Mouse (Mus musculus): ENCODE data around the gene Cd5. TPM values are rescaled to one million over a fixed set of nuclear protein-coding genes. Genes with fewer than 3 reads are reported as not detected.

The Cd5 gene
- polyA plus RNA-seq, 1 experiment from 2014 or later, result 0.18 TPM

DNA sequence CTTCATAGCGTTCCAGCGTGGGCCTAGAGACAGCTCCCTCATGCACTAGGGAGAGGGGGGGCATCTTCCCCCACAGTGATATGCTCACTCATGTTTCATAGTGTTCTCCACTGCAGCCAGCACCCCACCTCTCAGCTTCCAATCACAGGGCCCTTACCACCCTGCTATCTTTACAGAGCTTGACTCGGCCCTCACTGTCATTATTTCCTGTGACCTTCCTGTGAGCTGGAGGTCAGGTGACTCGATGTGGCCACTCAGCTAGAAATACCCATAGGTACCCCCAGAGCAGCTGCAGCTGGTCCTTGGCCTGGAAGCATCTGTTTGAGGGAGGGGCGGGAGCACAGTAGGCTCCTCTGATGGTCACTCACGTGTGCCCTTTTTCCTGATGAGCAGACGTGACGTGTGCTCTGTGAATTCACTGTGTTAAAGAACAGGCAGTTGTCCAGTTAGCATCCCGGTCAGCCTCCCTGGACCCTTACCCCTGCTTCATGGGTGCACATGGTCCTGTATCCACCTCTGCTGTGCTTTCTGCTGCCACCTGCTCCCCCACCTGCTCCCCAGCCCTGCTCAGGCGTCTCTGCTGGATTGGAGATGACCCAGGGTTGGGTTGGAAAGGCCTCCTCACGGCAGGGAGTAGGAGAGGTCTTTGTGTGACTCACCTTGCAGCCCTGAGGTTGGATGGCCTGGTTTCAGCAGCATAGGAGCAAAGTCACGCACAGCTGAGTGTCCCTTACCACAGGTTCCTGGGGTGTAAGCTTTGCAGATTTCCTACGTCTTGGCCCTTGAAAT, 31.5 kb downstream of the Cd5 start:
- no peaks in the 10 kb centered on the region for H3K27me3 ChIP-seq (replicated peaks; ENCODE audit: control insufficient read depth, insufficient read depth, low read length)
- H3K9me3 ChIP-seq (ENCODE audit: control insufficient read depth), result no peaks in the 10 kb centered on the region
- H3K9ac ChIP-seq (ENCODE audit: low read depth, low read length), result no peak overlapping the region
- no peak for TF ChIP-seq CTCF (IDR thresholded peaks at IDR 0.05; ENCODE audit: low read depth)
- H3K36me3 ChIP-seq (ENCODE audit: control insufficient read depth, insufficient read depth), result peaks cover 52% of the 10 kb centered on the region
- ATAC-seq, result no peak
- H3K27ac ChIP-seq (ENCODE audit: low read depth, low read length), result no peak overlapping the region
- no peaks in the 10 kb centered on the region for H3K4me1 ChIP-seq (replicated peaks; ENCODE audit: control insufficient read depth, insufficient read depth, low read length)
- no peak overlapping the region for H3K4me2 ChIP-seq (replicated peaks; ENCODE audit: low read depth)
- no peak overlapping the region for H3K4me3 ChIP-seq (ENCODE audit: low read depth, low read length)
- 78% methylated on average over 13 of the region's 13 CpGs for WGBS

DNA sequence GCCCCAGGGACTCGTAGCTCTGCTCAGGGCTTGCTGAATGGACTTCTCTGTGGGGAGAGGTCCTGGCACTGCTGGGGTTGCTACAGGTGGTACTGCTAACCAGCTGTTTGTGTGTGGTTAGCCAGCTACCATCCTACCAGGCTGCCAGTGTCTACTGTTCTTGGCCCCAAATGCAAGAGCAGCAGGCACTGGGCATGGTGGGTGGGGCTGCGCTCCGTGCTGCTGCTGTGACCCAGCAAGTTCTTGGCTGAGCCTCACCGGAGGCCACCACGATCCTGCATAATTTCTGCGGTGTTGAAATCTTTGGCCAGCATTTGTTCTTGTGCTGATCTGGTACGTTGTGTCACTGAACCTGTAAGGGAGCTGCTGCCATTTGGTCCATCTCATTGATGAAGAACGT, 35.3 kb downstream of the Cd5 start:
- Histone ChIP-seq H3K27me3 (replicated peaks; ENCODE audit: control insufficient read depth, insufficient read depth, low read length) (no peaks in the 10 kb centered on the region), H3K27ac (ENCODE audit: low read depth, low read length) (no peak overlapping the region), H3K36me3 (ENCODE audit: control insufficient read depth, insufficient read depth) (peaks cover 22% of the 10 kb centered on the region), H3K4me2 (replicated peaks; ENCODE audit: low read depth) (no peak overlapping the region), H3K4me1 (replicated peaks; ENCODE audit: control insufficient read depth, insufficient read depth, low read length) (peaks cover 28% of the 10 kb centered on the region), H3K9ac (ENCODE audit: low read depth, low read length) (no peak overlapping the region), H3K4me3 (ENCODE audit: low read depth, low read length) (no peak overlapping the region), H3K9me3 (ENCODE audit: control insufficient read depth) (no peaks in the 10 kb centered on the region)
- WGBS, result 83% methylated on average over 8 of the region's 8 CpGs
- no peak for ATAC-seq
- no peak for TF ChIP-seq CTCF (IDR thresholded peaks at IDR 0.05; ENCODE audit: low read depth)

DNA sequence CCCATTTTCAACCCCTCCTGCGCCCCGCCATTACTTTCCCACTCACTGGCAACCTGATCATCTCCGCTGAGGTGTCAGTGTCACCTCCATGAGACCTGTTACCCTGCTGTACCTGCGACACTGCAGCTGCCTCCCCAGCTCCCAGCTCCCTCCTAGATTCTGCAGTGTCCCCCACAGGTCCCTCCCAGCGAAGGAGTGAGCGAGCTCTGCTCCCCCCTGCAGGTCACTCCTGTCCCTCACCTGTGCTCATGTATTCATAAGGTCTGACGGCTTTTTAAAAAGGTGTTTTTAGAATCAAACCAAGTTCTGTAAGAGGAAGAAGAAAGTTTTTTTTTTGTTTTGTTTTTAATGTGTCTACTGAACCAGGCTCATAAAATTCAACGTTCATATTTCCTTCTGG, 36.7 kb downstream of the Cd5 start:
- Histone ChIP-seq H3K4me3 (ENCODE audit: low read depth, low read length) (no peak overlapping the region), H3K4me1 (replicated peaks; ENCODE audit: control insufficient read depth, insufficient read depth, low read length) (peaks cover 41% of the 10 kb centered on the region), H3K36me3 (ENCODE audit: control insufficient read depth, insufficient read depth) (peaks cover 13% of the 10 kb centered on the region; the same call in 1 of the 2 replicates), H3K27me3 (replicated peaks; ENCODE audit: control insufficient read depth, insufficient read depth, low read length) (no peaks in the 10 kb centered on the region), H3K4me2 (replicated peaks; ENCODE audit: low read depth) (no peak overlapping the region), H3K9ac (ENCODE audit: low read depth, low read length) (no peak overlapping the region), H3K27ac (ENCODE audit: low read depth, low read length) (no peak overlapping the region), H3K9me3 (ENCODE audit: control insufficient read depth) (no peaks in the 10 kb centered on the region)
- no peak for ATAC-seq
- peak; percentile 36 for TF ChIP-seq CTCF (IDR thresholded peaks at IDR 0.05; ENCODE audit: low read depth)
- WGBS, result 83% methylated on average over 8 of the region's 8 CpGs

DNA sequence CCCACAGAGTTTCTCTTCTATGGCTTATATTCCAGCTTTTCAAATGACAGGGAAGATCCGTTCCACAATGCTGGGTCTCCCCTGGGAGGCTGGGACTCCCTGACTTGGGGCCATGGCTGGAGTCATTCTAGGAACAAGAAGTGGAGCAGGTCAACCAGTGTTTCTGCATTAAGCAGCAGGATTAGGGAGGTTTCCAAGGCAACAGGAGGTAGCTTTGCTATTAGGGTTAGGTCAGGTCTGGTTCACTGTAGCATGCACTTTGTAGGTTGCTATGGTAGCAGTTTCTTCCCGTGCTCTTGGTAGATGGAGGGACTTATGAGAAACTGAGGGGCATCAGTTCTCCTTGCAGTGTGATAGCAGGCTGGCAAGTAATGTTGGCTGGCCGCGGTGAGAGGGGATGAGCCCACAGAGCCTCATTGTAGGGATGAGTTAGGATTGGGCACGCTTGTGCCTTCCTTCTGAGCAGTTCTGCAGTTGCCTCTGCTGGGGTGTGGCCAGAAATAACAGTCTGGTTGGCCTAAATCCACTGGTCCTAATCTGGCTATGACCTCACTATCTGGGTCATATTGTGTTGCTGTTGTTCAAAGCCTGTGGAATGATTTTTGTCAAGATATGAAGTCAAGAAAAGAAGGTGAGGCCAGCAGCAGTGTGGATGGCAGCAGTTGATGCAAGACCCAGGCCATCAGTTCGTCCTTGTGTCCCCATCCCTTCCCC, 37.6 kb downstream of the Cd5 start:
- H3K4me1 ChIP-seq (replicated peaks; ENCODE audit: control insufficient read depth, insufficient read depth, low read length), result peaks cover 47% of the 10 kb centered on the region

DNA sequence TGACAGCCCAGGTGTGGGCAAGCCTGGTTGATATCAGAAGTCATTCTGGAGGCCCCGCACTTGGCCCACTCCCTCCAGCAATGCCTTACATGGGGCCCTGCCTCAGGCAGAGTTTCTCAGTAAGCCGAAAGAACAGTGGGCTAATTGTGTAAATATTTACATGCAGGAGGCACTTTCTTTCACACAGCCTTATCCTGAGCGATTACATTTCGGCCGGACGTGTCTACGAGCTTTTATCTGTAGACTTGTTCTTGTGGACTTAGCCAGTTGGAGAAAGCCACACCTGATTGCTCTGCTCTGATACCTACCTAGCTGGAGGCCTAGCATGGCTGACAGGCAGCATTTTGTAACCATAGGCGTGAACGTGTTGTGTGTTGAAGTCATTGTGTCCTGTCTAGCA, 39.0 kb downstream of the Cd5 start:
- no peak for TF ChIP-seq CTCF (IDR thresholded peaks at IDR 0.05; ENCODE audit: low read depth)
- Histone ChIP-seq H3K9me3 (ENCODE audit: control insufficient read depth) (no peaks in the 10 kb centered on the region), H3K27ac (ENCODE audit: low read depth, low read length) (peak overlapping the region; percentile 76), H3K36me3 (ENCODE audit: control insufficient read depth, insufficient read depth) (0 out of 2 replicates have a peak, but pooled peaks cover 7% of the 10 kb centered on the region), H3K4me3 (ENCODE audit: low read depth, low read length) (no peak overlapping the region), H3K4me1 (replicated peaks; ENCODE audit: control insufficient read depth, insufficient read depth, low read length) (peaks cover 58% of the 10 kb centered on the region), H3K9ac (ENCODE audit: low read depth, low read length) (0 out of 2 replicates have a peak overlapping the region, but pooled peaks have one; percentile 7), H3K4me2 (replicated peaks; ENCODE audit: low read depth) (peak overlapping the region; percentile 50), H3K27me3 (replicated peaks; ENCODE audit: control insufficient read depth, insufficient read depth, low read length) (no peaks in the 10 kb centered on the region)
- ATAC-seq, result peak; percentile 31
- 13% methylated on average over 9 of the region's 9 CpGs for WGBS

More for the DNA sequence above, 37.6 kb downstream of the Cd5 start:
- H3K4me3 ChIP-seq (ENCODE audit: low read depth, low read length), result no peak overlapping the region
- TF ChIP-seq CTCF (IDR thresholded peaks at IDR 0.05; ENCODE audit: low read depth), result no peak
- H3K27ac ChIP-seq (ENCODE audit: low read depth, low read length), result no peak overlapping the region
- 80% methylated on average over 6 of the region's 6 CpGs for WGBS
- no peaks in the 10 kb centered on the region for H3K27me3 ChIP-seq (replicated peaks; ENCODE audit: control insufficient read depth, insufficient read depth, low read length)
- no peak overlapping the region for H3K4me2 ChIP-seq (replicated peaks; ENCODE audit: low read depth)
- no peak for ATAC-seq
- H3K9me3 ChIP-seq (ENCODE audit: control insufficient read depth), result no peaks in the 10 kb centered on the region
- 0 out of 2 replicates have a peak, but pooled peaks cover 7% of the 10 kb centered on the region for H3K36me3 ChIP-seq (ENCODE audit: control insufficient read depth, insufficient read depth)
- no peak overlapping the region for H3K9ac ChIP-seq (ENCODE audit: low read depth, low read length)

Data from intestine, postnatal 0 days (tissue).